Mouse (Mus musculus): Measurements from ENCODE around the gene Wdr20rt. TPM values are rescaled to one million over a fixed set of nuclear protein-coding genes. Genes with fewer than 3 reads are reported as not detected.

Gene Wdr20rt
- polyA plus RNA-seq, 1 experiment from 2014 or later, result not detected

Other genes starting within 250 kb of the Wdr20rt start
- 63.9 and 69.6 TPM in 2 replicates for gene Prpf39, start 189.2 kb upstream of the Wdr20rt start, polyA plus RNA-seq (2014; fragmentation: Nextera tagmentation; extraction: Ambion mirVana)
- 793 and 830 TPM in 2 replicates for gene Fkbp3, start 151.5 kb upstream of the Wdr20rt start, polyA plus RNA-seq (2014; fragmentation: Nextera tagmentation; extraction: Ambion mirVana)
- gene Fancm, start 149.9 kb upstream of the Wdr20rt start, polyA plus RNA-seq (2014; fragmentation: Nextera tagmentation; extraction: Ambion mirVana), result 9.5 and 11.3 TPM in 2 replicates
- 82.2 and 82.8 TPM in 2 replicates for gene Mis18bp1, start 52.9 kb upstream of the Wdr20rt start, polyA plus RNA-seq (2014; fragmentation: Nextera tagmentation; extraction: Ambion mirVana)